Mouse (Mus musculus): Measurements from ENCODE around the gene Smarca2. TPM values are rescaled to one million over a fixed set of nuclear protein-coding genes. Genes with fewer than 3 reads are reported as not detected.
"Not testable (repeated sequence)": the region's sequence is repeated elsewhere in the genome, so short reads cannot be mapped to it uniquely, and the experiment has no call there.

Gene Smarca2
- polyA plus RNA-seq, 1 experiment = 14.2 TPM

DNA sequence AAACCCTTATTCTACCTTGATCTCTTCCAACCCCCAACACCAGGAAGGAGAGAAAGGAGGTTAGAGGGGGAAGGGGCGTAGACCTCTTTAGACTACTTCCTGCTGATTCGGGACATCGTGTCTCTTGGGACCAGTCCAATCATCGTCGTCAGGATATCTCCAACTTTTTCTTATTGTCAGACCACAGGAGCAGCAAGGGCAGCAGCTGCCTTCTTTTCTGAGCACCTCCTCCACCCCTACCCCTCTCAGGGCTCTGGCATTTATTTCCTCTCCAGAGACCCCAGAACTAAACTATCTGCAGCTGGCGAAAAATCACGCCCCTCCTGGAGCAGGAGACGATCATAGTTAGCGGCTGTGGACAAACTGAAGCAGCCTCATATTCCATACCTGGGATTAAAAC, 122.9 kb downstream of the Smarca2 start:
- H3K4me3 ChIP-seq (ENCODE audit: low read depth, low read length) = no peak overlapping the region
- peaks cover 4% of the 10 kb centered on the region; the same call in 1 of the 2 replicates for H3K36me3 ChIP-seq (ENCODE audit: control insufficient read depth, insufficient read depth, low read length)
- H3K27me3 ChIP-seq (ENCODE audit: control insufficient read depth, insufficient read depth, low read length) = no peaks in the 10 kb centered on the region
- WGBS = 71% methylated on average over 9 of the region's 9 CpGs
- no peak overlapping the region for H3K27ac ChIP-seq (ENCODE audit: insufficient read depth, low read depth, low read length)
- H3K4me1 ChIP-seq (ENCODE audit: control insufficient read depth, insufficient read depth, insufficient read length, low read length) = no peaks in the 10 kb centered on the region
- TF ChIP-seq POLR2A (IDR thresholded peaks at IDR 0.05; ENCODE audit: low read depth, low read length) (no peak), CTCF (IDR thresholded peaks at IDR 0.05; ENCODE audit: extremely low read depth, insufficient read length, insufficient replicate concordance, low read depth, low read length) (no peak)

DNA sequence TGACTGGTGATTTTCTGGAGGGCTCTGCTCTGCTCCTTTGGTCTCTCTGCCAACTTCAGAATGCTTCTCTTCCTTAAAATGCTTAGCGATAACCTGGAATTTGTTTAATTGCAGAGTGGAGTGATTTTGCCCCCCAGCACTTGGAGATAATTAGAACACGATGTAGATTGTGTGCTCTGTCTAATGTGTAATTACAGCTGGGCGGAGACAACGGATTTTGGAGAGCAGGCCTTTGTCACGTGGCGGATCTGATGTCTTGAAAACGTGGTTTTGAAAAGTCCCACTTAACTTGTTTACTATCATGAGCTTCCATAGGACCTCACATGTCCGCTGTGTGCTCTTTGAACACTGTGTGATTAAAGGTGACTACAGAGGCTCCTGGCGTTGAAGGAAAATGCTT, 125.6 kb downstream of the Smarca2 start:
- no peaks in the 10 kb centered on the region for H3K27me3 ChIP-seq (ENCODE audit: control insufficient read depth, insufficient read depth, low read length)
- 51% methylated on average over 9 of the region's 9 CpGs for WGBS
- no peak for TF ChIP-seq POLR2A (IDR thresholded peaks at IDR 0.05; ENCODE audit: low read depth, low read length)
- no peak for TF ChIP-seq CTCF (IDR thresholded peaks at IDR 0.05; ENCODE audit: extremely low read depth, insufficient read length, insufficient replicate concordance, low read depth, low read length)

GRCm38 (mm10) chr19:26731121-26731520, 126.3 kb downstream of the Smarca2 start:
- no peak overlapping the region for H3K4me3 ChIP-seq (ENCODE audit: low read depth, low read length)
- H3K4me1 ChIP-seq (ENCODE audit: control insufficient read depth, insufficient read depth, insufficient read length, low read length) = no peaks in the 10 kb centered on the region
- 54% methylated on average over 4 of the region's 4 CpGs for WGBS
- TF ChIP-seq POLR2A (IDR thresholded peaks at IDR 0.05; ENCODE audit: low read depth, low read length) (no peak), CTCF (IDR thresholded peaks at IDR 0.05; ENCODE audit: extremely low read depth, insufficient read length, insufficient replicate concordance, low read depth, low read length) (no peak)
- no peaks in the 10 kb centered on the region for H3K36me3 ChIP-seq (ENCODE audit: control insufficient read depth, insufficient read depth, low read length)
- H3K27ac ChIP-seq (ENCODE audit: insufficient read depth, low read depth, low read length) = no peak overlapping the region
- H3K27me3 ChIP-seq (ENCODE audit: control insufficient read depth, insufficient read depth, low read length) = no peaks in the 10 kb centered on the region

More for the DNA sequence above, 125.6 kb downstream of the Smarca2 start:
- Histone ChIP-seq H3K27ac (ENCODE audit: insufficient read depth, low read depth, low read length) (no peak overlapping the region), H3K4me3 (ENCODE audit: low read depth, low read length) (no peak overlapping the region), H3K36me3 (ENCODE audit: control insufficient read depth, insufficient read depth, low read length) (no peaks in the 10 kb centered on the region), H3K4me1 (ENCODE audit: control insufficient read depth, insufficient read depth, insufficient read length, low read length) (no peaks in the 10 kb centered on the region)

DNA sequence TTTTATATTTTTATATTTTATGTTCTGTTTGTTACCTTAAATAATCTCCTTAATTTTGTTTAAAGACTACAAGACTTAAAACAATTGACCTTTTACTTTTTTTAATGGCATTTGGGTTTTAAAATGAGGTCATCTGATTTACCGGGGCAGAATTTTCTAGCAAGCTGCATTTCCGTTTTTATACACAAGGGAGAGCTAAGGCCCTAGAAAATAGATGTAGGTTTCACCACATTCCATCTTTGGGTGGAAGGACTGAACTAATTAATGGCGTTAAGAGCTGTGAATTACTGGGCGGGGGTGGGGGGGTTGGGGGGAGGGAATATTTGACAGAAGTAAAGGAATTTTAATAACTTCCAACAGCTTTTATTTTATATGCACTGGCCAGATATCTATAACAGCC, 127.0 kb downstream of the Smarca2 start:
- H3K27ac ChIP-seq (ENCODE audit: insufficient read depth, low read depth, low read length) = no peak overlapping the region
- no peak for TF ChIP-seq POLR2A (IDR thresholded peaks at IDR 0.05; ENCODE audit: low read depth, low read length)
- no peak for TF ChIP-seq CTCF (IDR thresholded peaks at IDR 0.05; ENCODE audit: extremely low read depth, insufficient read length, insufficient replicate concordance, low read depth, low read length)
- 12% methylated on average over 4 of the region's 4 CpGs for WGBS
- no peaks in the 10 kb centered on the region for H3K4me1 ChIP-seq (ENCODE audit: control insufficient read depth, insufficient read depth, insufficient read length, low read length)
- no peaks in the 10 kb centered on the region for H3K27me3 ChIP-seq (ENCODE audit: control insufficient read depth, insufficient read depth, low read length)
- no peak overlapping the region for H3K4me3 ChIP-seq (ENCODE audit: low read depth, low read length)
- H3K36me3 ChIP-seq (ENCODE audit: control insufficient read depth, insufficient read depth, low read length) = no peaks in the 10 kb centered on the region

DNA sequence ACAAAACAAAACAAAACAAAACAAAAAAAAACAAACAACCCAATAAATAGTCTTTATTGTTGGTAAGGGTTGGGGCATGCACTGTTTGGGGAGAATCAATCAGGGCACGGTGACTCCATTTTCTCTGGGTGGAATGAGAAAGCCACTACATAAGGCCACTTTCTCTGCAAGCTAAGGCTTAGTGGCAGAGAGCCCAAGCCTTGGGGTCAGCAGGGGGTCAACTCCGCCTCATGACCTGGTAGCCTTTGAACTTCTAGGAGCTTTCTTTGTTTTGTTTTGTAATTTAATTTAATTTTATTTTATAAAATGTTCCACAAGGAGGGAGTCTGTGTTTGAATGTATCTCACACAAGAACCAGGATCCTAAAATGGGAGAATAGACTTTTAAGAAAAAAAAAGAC, 128.2 kb downstream of the Smarca2 start:
- H3K27me3 ChIP-seq (ENCODE audit: control insufficient read depth, insufficient read depth, low read length) = no peaks in the 10 kb centered on the region
- 80% methylated on average over 2 of the region's 2 CpGs for WGBS
- TF ChIP-seq CTCF (IDR thresholded peaks at IDR 0.05; ENCODE audit: extremely low read depth, insufficient read length, insufficient replicate concordance, low read depth, low read length) (no peak), POLR2A (IDR thresholded peaks at IDR 0.05; ENCODE audit: low read depth, low read length) (no peak)
- H3K4me3 ChIP-seq (ENCODE audit: low read depth, low read length) = no peak overlapping the region
- no peak overlapping the region for H3K27ac ChIP-seq (ENCODE audit: insufficient read depth, low read depth, low read length)
- H3K4me1 ChIP-seq (ENCODE audit: control insufficient read depth, insufficient read depth, insufficient read length, low read length) = no peaks in the 10 kb centered on the region
- H3K36me3 ChIP-seq (ENCODE audit: control insufficient read depth, insufficient read depth, low read length) = no peaks in the 10 kb centered on the region

DNA sequence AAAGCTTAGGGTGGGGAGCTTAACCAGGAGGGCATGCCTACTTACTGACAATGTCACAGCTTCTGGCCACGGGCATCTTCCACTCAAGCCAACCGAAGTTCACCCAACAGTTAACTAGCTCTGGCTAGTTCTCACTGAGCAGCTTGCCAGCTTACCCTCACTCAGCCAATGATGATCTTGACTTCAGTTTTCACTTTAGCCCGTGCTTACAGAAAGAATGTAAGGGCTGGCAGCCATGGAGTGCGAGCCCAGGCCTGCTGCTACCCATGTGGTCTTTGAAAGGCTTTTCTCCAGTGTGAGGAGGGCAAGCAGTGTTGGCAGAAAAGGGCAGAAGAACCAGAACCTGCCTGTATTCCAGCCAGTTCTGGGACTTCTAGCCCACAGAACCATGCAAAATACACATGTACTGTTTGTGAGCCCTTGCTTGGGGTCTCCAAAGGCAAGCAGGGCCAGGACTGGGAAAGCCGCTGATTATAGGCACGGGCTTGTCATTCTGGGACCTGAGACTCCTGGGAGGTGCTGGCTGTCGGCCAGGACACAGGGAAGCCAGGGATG, 128.8 kb downstream of the Smarca2 start:
- TF ChIP-seq POLR2A (IDR thresholded peaks at IDR 0.05; ENCODE audit: low read depth, low read length) (no peak), CTCF (IDR thresholded peaks at IDR 0.05; ENCODE audit: extremely low read depth, insufficient read length, insufficient replicate concordance, low read depth, low read length) (no peak)
- Histone ChIP-seq H3K4me1 (ENCODE audit: control insufficient read depth, insufficient read depth, insufficient read length, low read length) (no peaks in the 10 kb centered on the region), H3K36me3 (ENCODE audit: control insufficient read depth, insufficient read depth, low read length) (no peaks in the 10 kb centered on the region), H3K27me3 (ENCODE audit: control insufficient read depth, insufficient read depth, low read length) (no peaks in the 10 kb centered on the region), H3K4me3 (ENCODE audit: low read depth, low read length) (no peak overlapping the region), H3K27ac (ENCODE audit: insufficient read depth, low read depth, low read length) (no peak overlapping the region)
- WGBS = 66% methylated on average over 7 of the region's 7 CpGs

DNA sequence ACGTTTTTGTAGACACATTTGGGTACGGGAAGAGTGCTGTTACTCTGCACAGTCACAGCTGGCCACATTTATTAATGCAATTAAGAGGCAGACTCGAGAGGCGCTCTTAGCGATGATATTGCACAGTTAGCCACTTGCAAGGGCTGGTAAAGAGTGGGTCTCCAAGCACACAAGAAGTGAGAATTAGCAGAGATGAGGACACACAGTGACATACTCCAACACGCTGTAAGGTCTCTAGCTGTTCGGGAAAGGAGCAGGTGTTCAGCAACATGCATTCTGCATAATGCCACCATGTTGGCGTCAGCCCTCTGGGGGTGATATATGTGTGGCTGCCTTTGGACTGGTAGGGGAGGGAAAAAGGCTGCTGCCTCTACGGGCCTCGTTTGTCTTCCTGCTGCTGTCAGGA, 129.9 kb downstream of the Smarca2 start:
- Histone ChIP-seq H3K27me3 (ENCODE audit: control insufficient read depth, insufficient read depth, low read length) (no peaks in the 10 kb centered on the region), H3K36me3 (ENCODE audit: control insufficient read depth, insufficient read depth, low read length) (no peaks in the 10 kb centered on the region), H3K4me1 (ENCODE audit: control insufficient read depth, insufficient read depth, insufficient read length, low read length) (no peaks in the 10 kb centered on the region), H3K27ac (ENCODE audit: insufficient read depth, low read depth, low read length) (no peak overlapping the region), H3K4me3 (ENCODE audit: low read depth, low read length) (no peak overlapping the region)
- TF ChIP-seq POLR2A (IDR thresholded peaks at IDR 0.05; ENCODE audit: low read depth, low read length) (no peak), CTCF (IDR thresholded peaks at IDR 0.05; ENCODE audit: extremely low read depth, insufficient read length, insufficient replicate concordance, low read depth, low read length) (no peak)
- 74% methylated on average over 10 of the region's 10 CpGs for WGBS

DNA sequence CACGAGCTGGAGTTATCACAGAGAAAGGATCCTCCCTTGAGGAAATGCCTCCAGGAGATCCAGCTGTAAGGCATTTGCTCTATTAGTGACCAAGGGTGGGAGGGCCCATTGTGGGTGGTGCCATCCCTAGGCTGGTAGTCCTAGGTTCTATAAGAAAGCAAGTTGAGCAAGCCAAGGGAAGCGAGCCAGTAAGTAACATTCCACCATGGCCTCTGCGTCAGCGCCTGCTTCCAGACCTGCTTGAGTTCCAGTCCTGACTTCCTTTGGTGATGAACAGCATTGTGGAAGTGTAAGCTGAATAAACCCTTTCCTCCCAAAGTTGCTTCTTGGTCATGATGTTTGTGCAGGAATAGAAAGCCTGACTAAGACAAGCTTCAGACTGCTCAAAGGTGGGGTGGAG, 140.2 kb downstream of the Smarca2 start:
- not testable (repeated sequence) for H3K27me3 ChIP-seq (ENCODE audit: control insufficient read depth, insufficient read depth, low read length); H3K27ac ChIP-seq (ENCODE audit: insufficient read depth, low read depth, low read length)
- 82% methylated on average over 4 of the region's 4 CpGs for WGBS

More for the DNA sequence above, 140.2 kb downstream of the Smarca2 start:
- H3K4me3 ChIP-seq (ENCODE audit: low read depth, low read length); H3K36me3 ChIP-seq (ENCODE audit: control insufficient read depth, insufficient read depth, low read length); H3K4me1 ChIP-seq (ENCODE audit: control insufficient read depth, insufficient read depth, insufficient read length, low read length): not testable (repeated sequence)

All from small intestine, adult 2 months (tissue).